Mouse (Mus musculus): ENCODE results near the gene Abhd6.

The Abhd6 gene

GRCm38 (mm10) chr14:8062076-8062475 lies 59.4 kb downstream of the Abhd6 start:
- ChIA-PET POLR2A (interaction anchor here in 2 of 4 experiments (0.6 to 1.2 kb wide), 6 partner anchors 8 to 46 kb away, joined by 3 read pairs; no protein-coding TSS in a partner anchor), CTCF (interaction anchor here in 2 of 4 experiments (0.6 to 1.6 kb wide), 3 partner anchors 65 to 105 kb away, joined by 4 to 6 read pairs (median 5); partner anchors contain the start of gene Gm45521 (in 1 of the 2))

- ChIA-PET POLR2A (interaction anchor here in 2 of 4 experiments (0.6 to 1.2 kb wide), 6 partner anchors 9 to 46 kb away, joined by 3 read pairs; no protein-coding TSS in a partner anchor), CTCF (interaction anchor here in 2 of 4 experiments (0.6 to 1.6 kb wide), 4 partner anchors 9 to 105 kb away, joined by 3 to 6 read pairs (median 4); partner anchors contain the start of gene Gm45521 (in 1 of the 2))
Measured at GRCm38 (mm10) chr14:8062537-8063301, 60.0 kb downstream of the Abhd6 start.

DNA sequence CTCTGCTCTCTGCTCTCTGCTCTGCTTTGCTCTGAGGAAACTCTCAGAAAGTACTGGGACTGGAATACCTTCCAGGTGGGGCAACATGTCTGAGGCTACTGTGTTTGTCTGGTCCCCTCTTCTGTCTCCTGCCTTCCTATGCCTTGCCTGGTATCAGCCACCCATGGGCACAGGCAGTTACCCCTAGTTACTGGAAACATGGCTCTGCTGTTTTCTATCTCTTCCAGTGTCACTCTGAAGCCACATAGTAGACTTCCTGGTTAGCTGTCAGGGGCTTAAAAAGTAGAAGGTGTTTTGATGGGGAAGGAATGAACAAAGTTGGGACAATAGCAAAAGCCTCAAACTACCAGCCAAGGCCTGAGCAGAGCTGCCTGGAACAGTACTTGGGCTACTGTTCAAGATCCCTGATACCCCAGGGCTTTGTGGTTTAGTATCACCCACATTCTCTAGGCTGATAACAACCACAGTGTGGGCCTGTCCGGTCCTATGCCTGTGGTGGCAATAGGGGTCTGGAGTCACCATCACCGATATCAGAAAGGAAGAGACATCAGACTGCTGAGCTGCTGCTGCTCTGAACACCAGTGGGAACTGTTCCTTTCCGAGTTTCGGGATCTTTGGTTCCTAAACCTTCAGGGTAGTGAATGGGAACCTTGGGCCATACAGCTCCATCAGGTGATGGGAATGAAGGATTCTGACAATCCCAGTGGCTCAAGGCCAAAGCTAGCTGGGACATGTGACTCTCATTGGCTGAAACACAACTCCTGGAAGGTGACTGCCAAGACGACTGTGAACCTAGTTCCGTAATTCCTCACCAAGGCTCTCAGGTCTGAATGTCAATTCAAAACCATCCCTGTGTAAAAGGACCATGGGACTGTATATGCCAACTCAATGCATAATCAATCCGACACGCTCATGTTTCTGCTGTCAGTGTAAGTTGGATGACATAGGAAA lies 61.4 kb downstream of the Abhd6 start:
- ChIA-PET POLR2A (interaction anchor here in 2 of 4 experiments (0.6 to 1.0 kb wide), 4 partner anchors 9 to 62 kb away, joined by 3 to 9 read pairs (median 6); no protein-coding TSS in a partner anchor), CTCF (interaction anchor here in 1 of 4 experiments (0.9 to 1.5 kb wide), 2 partner anchors 28 to 67 kb away, joined by 3 to 4 read pairs; no protein-coding TSS in a partner anchor)

GRCm38 (mm10) chr14:8080165-8080679 lies 77.5 kb downstream of the Abhd6 start, which contains the start of gene Rpp14:
Gene Rpp14 (plus strand): TSS chr14:8080367.
- POLR2A ChIA-PET, result interaction anchor here in 1 of 4 experiments (0.7 to 1.1 kb wide), 3 partner anchors 12 to 134 kb away, joined by 3 to 4 read pairs (median 4); partner anchors contain the start of gene Kctd6
- CTCF ChIA-PET, result no interaction called here

GRCm38 (mm10) chr14:8080718-8081117 lies 78.0 kb downstream of the Abhd6 start:
- ChIA-PET CTCF (no interaction called here), POLR2A (interaction anchor here in 1 of 4 experiments (1.0 to 1.6 kb wide), 2 partner anchors 12 to 127 kb away, joined by 4 to 8 read pairs; no protein-coding TSS in a partner anchor)

GRCm38 (mm10) chr14:8082949-8083348 lies 80.2 kb downstream of the Abhd6 start:
- POLR2A ChIA-PET, result interaction anchor here in 2 of 4 experiments (0.6 to 1.4 kb wide), 8 partner anchors 9 to 1364 kb away, joined by 3 to 8 read pairs (median 3); no protein-coding TSS in a partner anchor
- CTCF ChIA-PET, result interaction anchor here in 3 of 4 experiments (0.6 to 1.4 kb wide), 6 partner anchors 10 to 238 kb away, joined by 3 to 5 read pairs (median 4); no protein-coding TSS in a partner anchor

DNA sequence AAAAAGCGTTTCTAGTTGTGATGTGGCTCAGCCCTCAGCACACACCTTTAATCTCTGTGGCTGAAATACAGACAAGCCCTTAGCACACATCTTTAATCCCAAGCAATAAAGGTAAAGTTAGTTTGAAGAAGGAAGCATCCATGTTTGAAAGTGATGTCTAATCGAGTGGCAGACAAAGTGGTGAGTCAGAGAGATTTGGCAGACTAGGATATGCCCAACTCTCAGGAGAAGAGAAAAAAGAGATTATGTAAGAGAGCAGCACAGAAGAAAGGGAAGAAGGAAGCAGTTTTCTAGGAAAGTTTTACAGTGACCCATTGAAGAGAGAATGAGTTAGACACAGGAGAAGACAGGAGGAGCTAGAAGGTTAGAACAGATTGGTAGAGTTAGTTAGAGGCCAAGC lies 86.3 kb downstream of the Abhd6 start:
- CTCF ChIA-PET, result no interaction called here
- POLR2A ChIA-PET, result interaction anchor here in 2 of 4 experiments (0.7 to 1.5 kb wide), 3 partner anchors 8 to 110 kb away, joined by 3 to 5 read pairs (median 4); no protein-coding TSS in a partner anchor

DNA sequence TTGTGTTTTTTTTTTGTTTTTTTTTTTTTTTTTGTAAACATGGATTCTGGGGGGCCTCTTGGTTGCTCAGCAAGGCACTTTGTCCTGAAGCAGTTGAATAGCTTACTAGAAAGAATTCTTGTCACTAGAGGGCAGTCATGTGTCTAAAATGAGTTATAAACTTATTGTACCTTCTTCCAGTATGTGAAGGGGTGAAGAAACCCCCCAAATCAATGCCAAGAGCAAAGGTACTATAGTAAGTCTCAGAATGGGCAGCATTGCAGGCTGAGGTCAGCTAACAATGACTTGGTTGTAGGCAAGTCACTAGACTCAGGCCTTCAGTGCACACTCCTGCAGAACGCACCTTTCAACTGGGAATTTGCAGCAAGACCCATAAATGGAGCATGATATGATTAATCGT lies 89.9 kb downstream of the Abhd6 start:
- CTCF ChIA-PET, result interaction anchor here (0.5 to 2.2 kb wide), 51 partner anchors 9 to 768 kb away, joined by 3 to 21 read pairs (median 4); partner anchors contain the start of genes Kctd6 (in 1 of the 4) and Pdhb (in 1 of the 4)
- POLR2A ChIA-PET, result interaction anchor here (0.5 to 2.5 kb wide), 37 partner anchors 9 to 1578 kb away, joined by 3 to 9 read pairs (median 4); partner anchors contain the start of genes Kctd6 (in 1 of the 4), Pdhb (in 1 of the 4) and Rpp14 (in 1 of the 4)

DNA sequence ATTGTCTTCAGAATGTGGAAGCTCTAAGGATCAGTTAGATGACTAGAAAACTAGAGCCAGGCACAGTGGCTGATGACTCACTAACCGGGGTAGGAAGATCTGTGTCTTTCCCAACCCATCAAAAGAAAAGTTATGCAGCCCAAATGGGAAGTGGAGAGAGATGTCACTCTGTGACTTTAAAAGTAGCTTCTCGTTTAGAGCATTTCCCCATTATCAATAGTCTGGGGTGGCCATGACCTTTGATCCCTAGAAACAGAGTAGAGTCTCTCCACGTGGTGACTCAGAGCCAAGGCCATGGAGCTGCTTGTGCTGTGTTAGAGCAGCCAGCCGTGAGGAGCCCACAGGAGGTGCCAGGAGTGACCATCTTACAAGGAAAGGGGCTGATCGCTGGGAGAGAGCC lies 90.7 kb downstream of the Abhd6 start:
- ChIA-PET CTCF (interaction anchor here in 3 of 4 experiments (1.2 to 2.2 kb wide), 14 partner anchors 10 to 253 kb away, joined by 3 to 21 read pairs (median 6); partner anchors contain the start of gene Kctd6 (in 1 of the 3)), POLR2A (interaction anchor here in 3 of 4 experiments (0.5 to 2.5 kb wide), 19 partner anchors 8 to 253 kb away, joined by 3 to 9 read pairs (median 4); partner anchors contain the start of gene Kctd6 (in 2 of the 3))

- ChIA-PET POLR2A (interaction anchor here in 3 of 4 experiments (0.6 to 2.5 kb wide), 10 partner anchors 9 to 544 kb away, joined by 3 to 10 read pairs (median 4); partner anchors contain the start of gene Pdhb (in 1 of the 3)), CTCF (interaction anchor here in 2 of 4 experiments (0.5 to 2.0 kb wide), 5 partner anchors 40 to 252 kb away, joined by 3 to 6 read pairs (median 4); partner anchors contain the start of gene Abhd6 (in 1 of the 2))
Measured at GRCm38 (mm10) chr14:8094931-8095561, 92.3 kb downstream of the Abhd6 start.

DNA sequence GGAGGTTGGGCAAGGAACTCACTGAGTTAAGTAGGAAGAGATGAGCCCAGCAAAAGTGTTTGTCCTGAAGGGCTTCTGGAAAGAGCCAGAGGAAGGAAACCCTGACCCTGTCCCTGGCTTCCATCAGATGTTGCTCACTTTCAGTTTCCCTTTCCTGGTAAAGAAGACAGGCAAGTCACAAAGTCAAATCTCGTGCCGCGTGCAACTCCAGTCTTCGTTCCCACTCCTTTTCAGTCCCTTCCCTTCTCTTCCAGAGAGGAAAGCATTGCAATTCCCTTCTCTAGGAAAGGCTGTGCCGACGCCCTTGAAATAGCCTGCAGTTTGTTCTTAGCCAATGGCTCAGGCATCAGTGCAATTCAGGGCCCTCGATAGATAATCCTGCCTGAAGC lies 92.9 kb downstream of the Abhd6 start:
- CTCF ChIA-PET, result interaction anchor here in 1 of 4 experiments (0.5 to 1.0 kb wide), 2 partner anchors 40 to 251 kb away, joined by 3 to 4 read pairs; no protein-coding TSS in a partner anchor

GRCm38 (mm10) chr14:8097978-8098686 lies 95.4 kb downstream of the Abhd6 start, which contains the start of gene Pxk:
Gene Pxk (plus strand): TSS chr14:8098211.
- CTCF ChIA-PET, result interaction anchor here in 2 of 4 experiments (0.6 to 1.2 kb wide), 4 partner anchors 15 to 216 kb away, joined by 3 to 5 read pairs (median 3); no protein-coding TSS in a partner anchor
- POLR2A ChIA-PET, result interaction anchor here (0.6 to 1.9 kb wide), 18 partner anchors 9 to 330 kb away, joined by 3 to 9 read pairs (median 4); no protein-coding TSS in a partner anchor

More for the DNA sequence above, 92.9 kb downstream of the Abhd6 start:
- POLR2A ChIA-PET, result interaction anchor here in 3 of 4 experiments (0.7 to 2.5 kb wide), 8 partner anchors 10 to 209 kb away, joined by 3 to 10 read pairs (median 4); no protein-coding TSS in a partner anchor

- CTCF ChIA-PET, result interaction anchor here in 2 of 4 experiments (0.6 to 1.2 kb wide), 3 partner anchors 16 to 83 kb away, joined by 3 to 5 read pairs (median 3); no protein-coding TSS in a partner anchor
- POLR2A ChIA-PET, result interaction anchor here (0.6 to 1.9 kb wide), 8 partner anchors 9 to 330 kb away, joined by 3 to 8 read pairs (median 4); no protein-coding TSS in a partner anchor
Measured at GRCm38 (mm10) chr14:8098687-8098995, 95.9 kb downstream of the Abhd6 start.

GRCm38 (mm10) chr14:8099561-8100021 lies 96.9 kb downstream of the Abhd6 start:
- CTCF ChIA-PET, result no interaction called here
- POLR2A ChIA-PET, result interaction anchor here in 2 of 4 experiments (0.6 to 1.2 kb wide), 2 partner anchors 22 to 32 kb away, joined by 3 read pairs; no protein-coding TSS in a partner anchor

DNA sequence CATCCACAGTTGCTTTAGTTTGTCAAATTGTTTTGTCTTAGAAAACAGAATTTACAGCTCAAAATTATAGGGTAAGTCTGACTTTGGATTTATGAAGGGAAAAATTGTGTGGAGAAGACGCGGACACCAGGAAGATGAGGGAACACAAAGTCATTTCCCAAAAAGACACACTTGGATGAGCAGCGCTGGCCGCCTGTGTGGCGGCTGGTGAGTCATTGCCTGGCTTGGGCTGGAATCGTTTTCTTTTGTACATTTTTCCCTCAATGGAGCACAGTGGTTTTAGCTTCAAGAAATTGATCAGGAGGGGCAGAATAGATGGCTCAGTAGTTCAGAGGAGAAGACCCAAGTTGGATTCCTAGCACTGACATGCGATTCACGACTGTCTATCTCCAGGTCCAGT lies 99.2 kb downstream of the Abhd6 start:
- ChIA-PET CTCF (interaction anchor here in 1 of 4 experiments (1.0 kb wide), 1 partner anchor 112 kb away, joined by 4 read pairs; the partner anchor contains the start of gene Kctd6), POLR2A (interaction anchor here in 2 of 4 experiments (0.6 to 2.1 kb wide), 7 partner anchors 9 to 110 kb away, joined by 3 to 5 read pairs (median 4); partner anchors contain the start of gene Pdhb (in 1 of the 2))
